Mouse (Mus musculus): Measurements from ENCODE around the gene Olfr544. TPM values are rescaled to one million over a fixed set of nuclear protein-coding genes. Genes with fewer than 3 reads are reported as not detected.

Olfr544 gene
- polyA plus RNA-seq, 1 experiment = not detected

DNA sequence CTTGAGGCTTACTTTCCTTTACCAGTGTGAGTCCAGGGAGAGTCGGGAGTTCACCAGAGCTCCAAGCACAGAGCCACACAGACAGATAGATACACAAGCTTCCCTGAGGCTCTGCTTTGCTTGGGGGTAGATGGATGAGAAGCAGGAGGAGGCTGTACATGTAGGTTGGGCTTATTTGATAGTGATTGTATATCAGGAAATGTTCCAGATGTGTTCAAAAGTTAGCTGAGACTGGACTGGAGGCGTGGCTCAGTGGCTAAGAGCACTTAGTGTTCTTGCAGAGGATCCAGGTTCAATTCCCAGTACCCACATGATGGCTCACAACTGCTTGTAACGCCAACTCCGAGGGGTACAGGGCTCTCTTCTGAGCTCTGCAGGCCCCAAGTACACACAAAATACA, 9.7 kb downstream of the Olfr544 start:
- DNase-seq (ENCODE audit: low spot score) = no peak

DNA sequence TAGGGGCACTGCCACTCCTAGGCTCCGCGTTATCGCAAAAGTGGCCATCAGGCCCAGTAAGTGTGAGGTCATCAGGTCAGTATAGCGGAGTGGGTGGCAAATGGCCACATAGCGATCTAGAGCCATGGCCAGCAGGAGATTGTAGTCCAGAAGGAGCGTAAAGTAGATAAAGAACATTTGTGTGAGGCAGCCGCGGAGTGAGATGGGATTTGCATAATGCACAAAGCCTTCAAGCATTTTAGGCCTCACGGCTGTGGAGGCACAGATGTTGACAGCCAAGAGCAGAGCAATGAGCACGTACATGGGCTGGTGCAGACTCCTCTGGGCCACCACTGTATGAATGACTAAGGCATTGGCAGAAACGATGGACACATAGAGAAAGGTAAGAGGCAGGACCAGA, 10.7 kb downstream of the Olfr544 start:
- DNase-seq (ENCODE audit: low spot score) = no peak

DNA sequence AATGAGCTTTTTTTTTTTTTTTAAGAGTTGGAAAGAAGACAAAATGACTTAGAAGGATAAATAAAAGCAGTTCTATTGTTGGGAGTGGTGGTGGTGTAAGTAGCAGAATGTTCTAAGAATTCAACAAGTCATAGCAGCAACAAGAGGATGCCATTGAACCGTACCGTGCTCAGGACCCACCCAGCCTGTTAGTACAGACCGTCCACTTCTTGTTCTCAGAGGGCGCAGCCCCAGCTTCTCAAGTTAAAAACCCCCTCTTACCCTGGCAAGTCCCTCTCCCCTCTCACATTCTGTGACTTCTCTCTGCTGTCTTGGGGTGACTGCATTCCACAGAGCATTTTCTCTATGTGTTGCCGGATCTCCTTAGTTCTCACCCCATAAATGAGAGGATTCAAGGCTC, 11.5 kb downstream of the Olfr544 start:
- DNase-seq (ENCODE audit: low spot score) = no peak

DNA sequence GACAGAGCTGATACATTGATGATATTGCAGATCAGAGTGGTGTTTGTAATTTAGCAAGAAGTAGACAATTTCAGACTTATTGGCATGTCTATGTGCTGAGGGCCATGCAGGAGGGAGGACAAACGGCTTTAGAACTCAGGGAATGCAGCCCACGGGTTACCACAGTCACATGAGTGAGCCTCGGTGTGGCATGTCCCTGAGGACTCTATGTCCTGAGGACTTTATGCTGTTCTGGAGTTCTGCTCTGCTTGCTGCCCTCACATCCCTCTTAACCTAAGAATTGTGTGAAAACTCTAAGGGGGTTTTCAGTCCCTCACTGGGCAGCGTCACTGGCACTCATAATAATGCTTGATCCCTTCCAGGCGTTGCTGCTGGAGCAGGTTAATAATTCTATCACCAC, 15.4 kb downstream of the Olfr544 start:
- DNase-seq (ENCODE audit: low spot score) = no peak

DNA sequence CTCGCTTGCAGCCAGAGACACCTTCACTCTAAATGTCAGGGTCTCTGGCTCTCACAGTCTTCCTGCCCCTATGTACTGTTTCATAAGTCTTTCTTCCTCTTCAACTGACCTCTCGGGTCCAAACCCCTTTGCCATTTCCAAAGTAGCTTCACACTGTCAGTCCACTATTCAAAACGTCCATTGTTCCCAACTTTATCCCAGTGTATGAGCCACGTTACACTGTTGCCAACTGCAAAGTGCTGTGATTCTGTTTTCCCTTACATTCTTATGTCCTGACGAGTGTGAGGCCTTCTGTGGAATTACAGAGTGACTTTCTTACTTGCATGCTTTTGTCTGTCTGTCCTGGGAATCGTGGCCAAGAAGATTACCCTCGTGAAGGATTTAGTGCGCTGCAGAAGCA, 20.5 kb downstream of the Olfr544 start:
- DNase-seq (ENCODE audit: low spot score) = no peak

DNA sequence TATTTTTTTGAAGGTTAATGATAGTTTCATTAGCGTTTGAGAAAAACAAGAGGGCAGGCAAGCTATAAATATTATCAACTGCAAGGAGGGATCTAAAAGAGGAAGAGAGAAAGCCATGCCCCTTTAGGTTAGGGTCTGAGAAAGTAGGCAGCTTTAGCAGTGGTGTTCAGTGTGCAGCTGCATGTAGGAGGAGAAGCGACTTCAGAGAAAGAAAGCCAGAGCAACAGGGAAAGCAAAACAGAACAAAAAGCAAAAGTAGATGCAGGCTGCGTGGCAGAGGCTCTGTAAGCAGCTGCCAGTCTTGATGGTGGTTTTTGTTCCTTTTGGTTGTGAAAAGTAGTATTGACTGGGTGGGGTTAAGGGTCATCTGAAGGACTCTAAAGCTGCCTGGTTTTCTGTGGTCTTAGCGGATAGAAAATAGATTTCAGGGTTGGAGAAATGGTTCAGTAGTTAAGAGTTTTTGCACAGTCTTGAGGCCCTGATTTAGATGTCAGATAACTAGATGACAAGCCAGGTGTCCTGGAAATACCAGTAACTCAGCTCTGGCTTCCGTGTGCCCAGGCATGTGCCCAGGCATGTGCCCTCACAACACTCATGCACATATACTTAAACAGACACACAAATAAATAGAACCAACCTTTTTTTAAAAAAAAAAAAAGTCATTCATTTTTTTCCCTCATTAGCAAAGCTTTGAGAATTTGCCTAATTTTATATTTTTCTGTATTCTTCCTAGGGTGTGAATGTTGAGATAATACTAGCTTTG, 29.3 kb downstream of the Olfr544 start:
- no peak for DNase-seq (ENCODE audit: low spot score)

DNA sequence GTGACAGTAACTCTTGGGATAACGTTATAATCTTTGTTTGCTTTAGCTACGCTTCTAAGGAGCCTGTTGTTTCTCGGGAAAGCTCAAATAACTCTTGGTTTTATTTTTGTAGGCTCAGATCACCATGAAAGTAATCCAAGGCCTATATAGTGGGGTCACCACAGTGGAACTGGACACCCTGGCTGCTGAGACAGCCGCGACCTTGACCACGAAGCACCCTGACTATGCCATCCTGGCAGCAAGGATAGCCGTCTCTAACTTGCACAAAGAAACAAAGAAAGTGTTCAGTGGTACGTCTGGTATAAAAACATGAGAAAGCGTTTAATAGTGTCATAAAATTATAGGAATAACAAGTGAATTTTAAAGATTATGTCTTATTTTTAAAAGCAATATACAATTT, 41.7 kb downstream of the Olfr544 start:
- no peak for DNase-seq (ENCODE audit: low spot score)

DNA sequence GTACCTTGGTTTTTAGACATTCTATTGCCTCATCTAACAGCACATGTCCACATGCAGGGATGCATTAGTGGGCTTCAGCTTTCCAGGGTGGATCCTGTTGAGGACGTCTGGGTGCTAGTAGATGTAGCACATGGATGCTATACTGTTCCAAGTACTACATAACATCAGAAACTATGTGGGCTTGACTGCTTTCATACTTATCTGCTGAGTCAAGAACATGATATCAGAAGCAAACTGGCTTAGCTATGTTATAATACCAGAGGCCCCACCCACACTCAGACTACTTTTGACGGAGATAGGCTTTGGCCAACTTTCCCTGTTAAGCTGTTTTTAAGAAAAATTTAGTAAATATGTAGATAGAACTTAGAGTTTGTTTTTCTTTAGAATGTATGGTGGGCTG, 43.8 kb downstream of the Olfr544 start:
- no peak for DNase-seq (ENCODE audit: low spot score)

DNA sequence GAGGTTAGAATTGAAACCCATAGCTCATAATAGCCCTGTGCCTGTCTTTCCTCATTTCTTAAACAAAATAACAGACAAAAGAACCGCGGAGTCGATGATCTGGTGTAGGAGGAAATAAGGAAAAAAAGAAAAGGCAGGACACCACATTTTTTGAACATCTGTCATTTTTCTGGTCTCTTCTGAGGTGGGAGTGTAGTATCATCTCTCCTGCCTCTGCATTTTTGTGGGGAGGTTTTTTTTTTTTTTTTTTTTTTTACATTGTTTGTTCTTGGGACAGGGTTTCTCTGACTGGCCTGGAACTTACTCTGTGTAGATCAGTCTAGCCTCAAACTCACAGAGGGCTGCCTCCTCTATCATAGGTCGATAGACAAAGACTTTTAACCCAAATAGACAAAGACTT, 45.7 kb downstream of the Olfr544 start:
- DNase-seq (ENCODE audit: low spot score) = no peak

DNA sequence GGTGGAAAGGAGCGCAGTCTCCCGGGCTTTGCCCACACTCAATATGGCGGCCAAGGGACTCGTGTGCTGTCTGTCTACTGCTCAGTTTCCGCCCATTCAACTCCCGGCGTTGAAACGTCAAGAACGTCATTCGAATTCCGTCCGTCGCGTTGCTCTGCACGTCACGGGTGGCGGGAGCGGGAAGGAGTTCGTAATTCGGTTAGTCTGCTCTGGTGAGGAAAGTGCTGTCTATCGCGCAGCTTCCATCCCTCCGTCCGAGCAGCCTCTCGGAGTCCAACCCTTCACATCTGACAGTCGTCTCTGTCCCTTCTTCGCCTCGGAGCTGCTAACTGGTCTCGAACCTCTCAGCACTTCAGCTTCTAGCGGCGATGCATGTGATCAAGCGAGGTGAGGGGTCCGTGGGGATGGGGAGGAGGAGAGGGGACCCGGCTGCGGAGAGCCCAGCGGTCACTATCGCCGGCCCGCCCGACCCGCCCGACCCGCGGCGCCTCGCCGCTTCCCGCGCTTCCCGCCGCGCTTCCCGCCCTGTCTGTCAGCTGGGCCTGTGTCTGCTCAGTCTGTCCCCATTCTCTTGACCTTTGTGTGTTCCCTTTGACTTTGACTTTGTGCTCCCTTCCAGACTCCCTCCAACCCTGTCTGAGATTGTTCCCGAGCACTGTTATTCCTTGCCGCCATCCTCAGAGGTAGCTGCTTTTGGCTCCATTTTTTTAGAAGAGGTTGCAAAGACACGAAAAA, 46.3 kb downstream of the Olfr544 start, which contains the start of gene Rrm1:
Rrm1 (plus strand) TSS at position 39 of the 735 bp plus-strand sequence.
- DNase-seq (ENCODE audit: low spot score) = peak; percentile 84

DNA sequence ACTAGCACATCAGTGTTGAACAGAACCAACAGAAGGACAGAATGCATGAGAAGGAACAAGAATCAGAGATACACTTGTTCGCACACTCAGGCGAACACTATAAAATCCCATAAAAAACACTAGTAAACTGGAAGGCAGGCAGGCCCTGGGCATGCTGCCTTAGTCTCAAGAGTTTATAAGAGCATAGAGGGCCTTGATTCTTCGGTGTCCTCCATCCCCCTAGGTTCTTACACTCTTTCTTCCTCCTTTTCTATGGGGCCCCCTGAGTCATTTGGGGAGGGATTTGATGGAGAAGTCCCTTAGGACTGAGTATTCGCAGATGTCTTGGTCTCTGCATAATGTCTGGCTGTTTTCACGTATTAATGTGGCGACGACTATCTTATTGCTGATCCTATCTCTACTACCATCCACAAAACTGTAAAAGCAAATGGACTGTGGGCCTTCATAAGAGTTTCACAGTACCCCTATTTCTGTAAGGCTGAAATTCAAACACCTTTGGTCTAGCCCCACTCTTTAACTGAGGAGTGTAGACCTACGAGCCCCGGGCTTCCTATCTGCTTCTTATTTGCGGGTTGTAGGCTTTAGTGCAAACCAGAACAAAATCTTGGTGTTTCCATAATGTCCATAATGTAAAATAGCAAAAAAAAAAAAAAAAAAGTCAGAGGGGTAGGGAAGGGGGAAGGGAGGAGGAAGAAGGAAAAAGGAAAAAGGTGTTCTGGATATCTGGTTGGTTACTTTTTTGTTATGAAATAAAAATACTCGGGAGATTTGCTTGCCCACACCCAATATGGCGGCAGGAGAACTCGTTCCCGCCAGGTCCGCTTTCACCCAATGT, 47.1 kb downstream of the Olfr544 start:
- DNase-seq (ENCODE audit: low spot score) = no peak

DNA sequence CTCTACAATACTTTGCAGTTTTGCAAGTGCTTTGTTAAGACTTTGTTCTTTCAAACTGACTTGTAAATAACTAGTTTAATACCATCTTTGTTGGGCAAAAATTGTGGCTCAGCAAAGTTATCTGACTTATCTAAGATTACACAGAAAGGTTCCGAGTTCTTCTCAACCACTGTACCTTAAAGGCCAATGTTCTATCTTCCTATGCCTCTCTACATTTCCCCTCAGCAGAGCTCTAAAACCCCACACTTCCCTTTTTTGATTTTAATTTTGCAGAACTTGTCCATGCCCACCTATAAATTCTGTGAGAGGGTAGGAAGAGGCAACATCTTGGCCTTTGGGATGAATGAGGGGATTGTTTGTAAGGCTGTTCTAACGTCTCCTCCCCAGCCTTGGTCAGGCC, 53.8 kb downstream of the Olfr544 start:
- DNase-seq (ENCODE audit: low spot score) = no peak

Other genes with a start within 250 kb of the Olfr544 start
- gene Rhog, start 232.3 kb downstream of the Olfr544 start, polyA plus RNA-seq (2012; rRNA removed) = 47.2 and 67.2 TPM in 2 replicates
- 89.4 and 107 TPM in 2 replicates for gene Stim1, start 220.5 kb downstream of the Olfr544 start, polyA plus RNA-seq (2012; rRNA removed)
- gene Rrm1, start 46.6 kb downstream of the Olfr544 start, polyA plus RNA-seq (2012; rRNA removed) = 21.9 and 23.9 TPM in 2 replicates
- gene Olfr543, start 6.6 kb downstream of the Olfr544 start, polyA plus RNA-seq (2012; rRNA removed) = not detected in 2 replicates
- gene Olfr545, start 11.3 kb upstream of the Olfr544 start, polyA plus RNA-seq (2012; rRNA removed) = not detected in 2 replicates
- gene Olfr547, start 46.4 kb upstream of the Olfr544 start, polyA plus RNA-seq (2012; rRNA removed) = not detected in 2 replicates
- gene Olfr548-ps1, start 52.6 kb upstream of the Olfr544 start, polyA plus RNA-seq (2012; rRNA removed) = not detected in 2 replicates
- gene Olfr549, start 61.6 kb upstream of the Olfr544 start, polyA plus RNA-seq (2012; rRNA removed) = not detected in 2 replicates
- 12.9 and 14.2 TPM in 2 replicates for gene Trim21, start 77.2 kb upstream of the Olfr544 start, polyA plus RNA-seq (2012; rRNA removed)
- not detected in 2 replicates for gene Olfr550, start 83.1 kb upstream of the Olfr544 start, polyA plus RNA-seq (2012; rRNA removed)
- gene Olfr551, start 103.6 kb upstream of the Olfr544 start, polyA plus RNA-seq (2012; rRNA removed) = not detected in 2 replicates
- gene Olfr552, start 109.5 kb upstream of the Olfr544 start, polyA plus RNA-seq (2012; rRNA removed) = not detected in 2 replicates
- gene Olfr553, start 129.9 kb upstream of the Olfr544 start, polyA plus RNA-seq (2012; rRNA removed) = not detected in 2 replicates
- not detected in 2 replicates for gene Olfr554, start 150.1 kb upstream of the Olfr544 start, polyA plus RNA-seq (2012; rRNA removed)
- gene Olfr555, start 170.5 kb upstream of the Olfr544 start, polyA plus RNA-seq (2012; rRNA removed) = not detected in 2 replicates
- gene Olfr556, start 176.6 kb upstream of the Olfr544 start, polyA plus RNA-seq (2012; rRNA removed) = not detected in 2 replicates
- gene Trim68, start 199.0 kb upstream of the Olfr544 start, polyA plus RNA-seq (2012; rRNA removed) = 75.3 and 99.1 TPM in 2 replicates
- not detected in 2 replicates for gene Olfr557, start 207.6 kb upstream of the Olfr544 start, polyA plus RNA-seq (2012; rRNA removed)
- gene Olfr558, start 213.9 kb upstream of the Olfr544 start, polyA plus RNA-seq (2012; rRNA removed) = 1.3 and 1.4 TPM in 2 replicates
- not detected in 2 replicates for gene Olfr33, start 230.8 kb upstream of the Olfr544 start, polyA plus RNA-seq (2012; rRNA removed)
- gene Olfr559, start 239.2 kb upstream of the Olfr544 start, polyA plus RNA-seq (2012; rRNA removed) = not detected in 2 replicates